Mouse (Mus musculus) heart, postnatal 36 days (tissue): ENCODE data around the gene Retnlg. TPM values are rescaled to one million over a fixed set of nuclear protein-coding genes. Genes with fewer than 3 reads are reported as not detected.
"Not testable (repeated sequence)": the region's sequence is repeated elsewhere in the genome, so short reads cannot be mapped to it uniquely, and the experiment has no call there.

ENCODE experiments used
- DNase-seq, 2 experiments: peaks; one replicate each; pipeline ENCODE4 v3.0.0; 2021 to 2022
- intact Hi-C: fragments of 180-260 bp; cut with DNase I; formaldehyde crosslinking; loops from one replicate; pipeline ENCODE4 v1.15.1; 2025
- total RNA-seq, 2 experiments: library from RNA; stranded (reverse); gene quantifications; 2 replicates each; pipeline ENCODE4 v1.2.3; 2021

Gene Retnlg
- 1 to 10 TPM in 1 of 2 experiments, not detected in 1; 2.0 TPM for total RNA-seq

GRCm38 (mm10) chr16:48872321-48872720, at the start of gene Retnlg:
Gene Retnlg, plus strand, starts transcription at chr16:48872621.
- intact Hi-C loops: no loop called here
- no peak for DNase-seq

- no peak for DNase-seq
- intact Hi-C loops: no loop called here
Observed at GRCm38 (mm10) chr16:48826474-48826873, 45.9 kb upstream of the Retnlg start.

- no peak for DNase-seq
- intact Hi-C loops: loop anchor here (1.0 kb wide), 1 partner anchor 7 kb away; no protein-coding TSS in a partner anchor
Observed at GRCm38 (mm10) chr16:48827625-48828024, 44.8 kb upstream of the Retnlg start.

- intact Hi-C loops: no loop called here
Observed at GRCm38 (mm10) chr16:48829060-48829459, 43.4 kb upstream of the Retnlg start.

GRCm38 (mm10) chr16:48832055-48832454, 40.4 kb upstream of the Retnlg start:
- no peak for DNase-seq
- intact Hi-C loops: no loop called here

More at GRCm38 (mm10) chr16:48829060-48829459, 43.4 kb upstream of the Retnlg start:
- no peak for DNase-seq

- intact Hi-C loops, DNase-seq: not testable (repeated sequence)
Observed at GRCm38 (mm10) chr16:48833626-48834025, 38.8 kb upstream of the Retnlg start.

GRCm38 (mm10) chr16:48842266-48842665, 30.2 kb upstream of the Retnlg start, which contains the start of gene Retnla:
Gene Retnla, plus strand, starts transcription at chr16:48842551.
- no peak for DNase-seq
- intact Hi-C loops: no loop called here

GRCm38 (mm10) chr16:48843671-48844386, 28.6 kb upstream of the Retnlg start:
- DNase-seq: no peak
- intact Hi-C loops: no loop called here

GRCm38 (mm10) chr16:48865004-48865403, 7.4 kb upstream of the Retnlg start:
- intact Hi-C loops, DNase-seq: not testable (repeated sequence)

GRCm38 (mm10) chr16:48867690-48868089, 4.7 kb upstream of the Retnlg start:
- DNase-seq: no peak
- intact Hi-C loops: no loop called here

- intact Hi-C loops: no loop called here
- no peak for DNase-seq
Observed at GRCm38 (mm10) chr16:48868663-48869062, 3.8 kb upstream of the Retnlg start.

GRCm38 (mm10) chr16:48869671-48870070, 2.8 kb upstream of the Retnlg start:
- intact Hi-C loops: no loop called here
- no peak for DNase-seq

- intact Hi-C loops: no loop called here
- no peak for DNase-seq
Observed at GRCm38 (mm10) chr16:48871754-48872153, 667 bp upstream of the Retnlg start.

- intact Hi-C loops: no loop called here
- no peak for DNase-seq
Observed at GRCm38 (mm10) chr16:48890733-48891132, 18.3 kb downstream of the Retnlg start.

GRCm38 (mm10) chr16:48899868-48900267, 27.4 kb downstream of the Retnlg start:
- intact Hi-C loops: no loop called here
- DNase-seq: no peak

- no peak for DNase-seq
- intact Hi-C loops: no loop called here
Observed at GRCm38 (mm10) chr16:48911184-48911583, 38.8 kb downstream of the Retnlg start.

- no peak for DNase-seq
- intact Hi-C loops: no loop called here
Observed at GRCm38 (mm10) chr16:48913206-48913605, 40.8 kb downstream of the Retnlg start.

- intact Hi-C loops: no loop called here
- DNase-seq: no peak
Observed at GRCm38 (mm10) chr16:48923724-48924123, 51.3 kb downstream of the Retnlg start.
